ENCODE assay signal across 30 mouse cellular contexts in genomic region chr11:53543021-53543420, GRCm38 (mm10). TPM values are rescaled to one million over a fixed set of nuclear protein-coding genes. Genes with fewer than 3 reads are reported as not detected.
A peak's percentile ranks its signal among the peaks of the same experiment; 100 is the strongest.
DNase-seq lines count a peak whose midpoint lies in the region; ATAC-seq and TF ChIP-seq lines count a peak whose summit lies in the region.
"Had no signal": no experiment of that assay in that cellular context is flagged by ENCODE, and none has a peak within 500 bp of the region (broad histone marks: within the 10 kb centered on the region; RNA-seq: fewer than 3 reads in every experiment).

No protein-coding gene starts in this region.

- H3K27ac ChIP-seq in left cerebral cortex, adult 2 months: no peak overlapping the region
- H3K27ac ChIP-seq: embryonic facial prominence, embryonic 10.5 days; embryonic facial prominence, embryonic 13.5 days; forebrain, embryonic 10.5 days; forebrain, embryonic 13.5 days; heart, embryonic 10.5 days; heart, embryonic 13.5 days; hindbrain, embryonic 14.5 days; hindbrain, postnatal 0 days had no signal

- peak; percentile 8 to 21 for DNase-seq in cerebellum, postnatal 25 days
- DNase-seq in heart, adult 11 months: peak; percentile 87
- DNase-seq in heart, adult 8-10 months (ENCODE audit: low spot score): no peak
- peak; percentile 67 for DNase-seq in NIH3T3 (ENCODE audit: low read depth)
- peak; percentile 28 for DNase-seq in gonadal fat pad, adult 2 months (ENCODE audit: low read depth)
- DNase-seq in left cerebral cortex, adult 2 months (ENCODE audit: extremely low spot score in 1 of 2, low spot score in 2 of 2): no peak
- DNase-seq in adrenal gland, postnatal 25 days: no peak
- DNase-seq: adrenal gland, postnatal 10 days; B cell, adult 2 months; cerebellum, adult 8-10 months; cerebellum, postnatal 10 days; gastrocnemius, postnatal 36 days; heart, adult 18-20 months; heart, postnatal 14 days; heart, postnatal 4 days; kidney, adult 18-20 months had no signal

- intact Hi-C loops in left cerebral cortex, adult 2 months (cut with DNase I): no loop called here

- ATAC-seq in cerebellum, adult (ENCODE audit: insufficient number of reproducible peaks, low FRiP score, low TSS enrichment): no peak
- ATAC-seq: activated CD4-positive, CD25-positive, alpha-beta regulatory T cell, adult 4 months; forebrain, embryonic 13.5 days; forebrain, embryonic 16.5 days; hindbrain, postnatal 0 days; inflammation-experienced regulatory T-cells, adult 6 months; intestine, embryonic 16.5 days had no signal

- TF ChIP-seq CTCF in left cerebral cortex, adult 2 months (IDR thresholded peaks at IDR 0.05): no peak

- no peak overlapping the region for H3K4me3 ChIP-seq in left cerebral cortex, adult 2 months
- H3K4me3 ChIP-seq: embryonic facial prominence, embryonic 10.5 days; embryonic facial prominence, embryonic 13.5 days; erythroblast, embryonic 14.5 days; forebrain, embryonic 10.5 days; forebrain, embryonic 13.5 days; heart, embryonic 10.5 days; heart, embryonic 13.5 days had no signal

RNA-seq across cellular contexts. Expression of gene Sept8, which starts 24.0 kb away (rescaled TPM):
- 10 to 100 TPM; 22.3 to 27.2 (median 25.6) TPM for total RNA-seq in heart, adult 8-10 months (2022)
- polyA plus RNA-seq in gonadal fat pad, adult 2 months (2012; rRNA removed): 24.9 and 27.7 TPM in 2 replicates
- 100 to 1,000 TPM; 304 to 314 TPM for total RNA-seq in left cerebral cortex, adult 2 months (2021)
- total RNA-seq in adrenal gland, postnatal 25 days (2021): 44.5 and 44.6 TPM in 2 replicates

RNA-seq across cellular contexts. Expression of gene Kif3a, which starts 24.2 kb away (rescaled TPM):
- 10 to 100 TPM in 1 of 4 experiments, 1 to 10 TPM in 3; 8.2 to 10.3 (median 8.8) TPM for total RNA-seq in heart, adult 8-10 months (2022)
- polyA plus RNA-seq in gonadal fat pad, adult 2 months (2012; rRNA removed): 5.9 and 6.4 TPM in 2 replicates
- total RNA-seq in left cerebral cortex, adult 2 months (2021): 100 to 1,000 TPM; 127 to 131 TPM
- 27.0 and 31.9 TPM in 2 replicates for total RNA-seq in adrenal gland, postnatal 25 days (2021)

Comparison
In these comparisons a context has a peak if more than half of its experiments do, and no peak if none do; other contexts are left out.
1. DNase-seq: peak in cerebellum, postnatal 25 days (2 of 2), heart, adult 11 months (single experiment), NIH3T3 (single experiment) and gonadal fat pad, adult 2 months (single experiment); none in heart, adult 8-10 months (single experiment), left cerebral cortex, adult 2 months (0 of 2) and adrenal gland, postnatal 25 days (single experiment).